Mouse (Mus musculus): ENCODE results near the gene Trim67. TPM values are rescaled to one million over a fixed set of nuclear protein-coding genes. Genes with fewer than 3 reads are reported as not detected.
A peak's percentile ranks its signal among the peaks of the same experiment; 100 is the strongest.

The Trim67 gene
- polyA plus RNA-seq, 1 experiment from 2014 or later, result 0.03 TPM

DNA sequence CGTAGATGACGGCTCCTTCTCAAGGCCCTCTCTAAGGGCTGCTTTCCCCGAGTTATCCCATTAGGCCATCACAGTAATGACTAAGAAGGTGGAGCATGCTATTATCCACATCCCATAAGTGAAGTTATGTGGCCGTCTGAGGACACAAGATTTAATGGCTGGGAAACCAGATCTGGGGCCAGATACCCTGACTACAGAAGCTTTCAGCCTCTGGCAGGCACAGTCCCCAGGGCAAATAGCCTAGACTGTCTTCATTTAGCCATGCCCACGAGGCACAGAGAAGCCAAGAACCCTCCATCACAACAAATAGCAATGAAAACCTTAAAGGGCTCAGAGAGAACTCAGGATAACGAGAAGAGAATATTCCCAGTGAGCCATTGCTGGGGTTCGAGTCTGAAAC lies 29.8 kb upstream of the Trim67 start:
- H3K36me3 ChIP-seq, result no peaks in the 10 kb centered on the region
- H3K9ac ChIP-seq, result no peak overlapping the region
- no peak overlapping the region for H3K27ac ChIP-seq
- H3K4me2 ChIP-seq, result no peak overlapping the region
- H3K4me1 ChIP-seq (replicated peaks), result no peaks in the 10 kb centered on the region
- DNase-seq (no peak), ATAC-seq (ENCODE audit: low read depth) (no peak)
- 55% methylated on average over 7 of the region's 7 CpGs for WGBS (ENCODE audit: insufficient replicate concordance)
- no peaks in the 10 kb centered on the region for H3K27me3 ChIP-seq
- no peak overlapping the region for H3K4me3 ChIP-seq (replicated peaks)
- no peaks in the 10 kb centered on the region for H3K9me3 ChIP-seq (replicated peaks)

DNA sequence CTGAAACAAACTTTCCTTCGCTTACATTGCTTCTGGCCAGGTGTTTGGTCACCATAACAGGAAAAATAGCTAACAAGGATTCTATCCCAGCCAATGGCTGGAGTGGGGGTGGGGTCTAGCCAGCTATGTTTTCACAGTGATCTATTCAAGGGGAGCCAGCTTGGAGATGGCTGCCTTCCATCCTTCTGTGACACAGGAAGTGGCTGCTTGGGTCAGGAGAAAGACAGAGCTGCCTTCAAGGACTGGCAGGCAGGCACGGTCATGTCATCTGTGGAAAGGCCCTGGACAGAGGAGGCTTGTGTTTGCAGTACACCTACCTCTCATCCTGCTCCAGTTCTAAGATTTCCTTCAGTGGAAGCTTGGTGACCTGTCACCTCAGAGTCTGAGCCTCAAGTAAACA lies 20.5 kb upstream of the Trim67 start:
- Histone ChIP-seq H3K4me3 (replicated peaks) (no peak overlapping the region), H3K4me1 (replicated peaks) (no peaks in the 10 kb centered on the region), H3K36me3 (no peaks in the 10 kb centered on the region), H3K9ac (no peak overlapping the region), H3K27me3 (peaks cover 8% of the 10 kb centered on the region; the same call in 1 of the 2 replicates), H3K27ac (no peak overlapping the region), H3K4me2 (no peak overlapping the region), H3K9me3 (replicated peaks) (no peaks in the 10 kb centered on the region)
- DNase-seq, result no peak
- no peak for ATAC-seq (ENCODE audit: low read depth)
- WGBS (ENCODE audit: insufficient replicate concordance), result 49% methylated on average over 2 of the region's 2 CpGs

DNA sequence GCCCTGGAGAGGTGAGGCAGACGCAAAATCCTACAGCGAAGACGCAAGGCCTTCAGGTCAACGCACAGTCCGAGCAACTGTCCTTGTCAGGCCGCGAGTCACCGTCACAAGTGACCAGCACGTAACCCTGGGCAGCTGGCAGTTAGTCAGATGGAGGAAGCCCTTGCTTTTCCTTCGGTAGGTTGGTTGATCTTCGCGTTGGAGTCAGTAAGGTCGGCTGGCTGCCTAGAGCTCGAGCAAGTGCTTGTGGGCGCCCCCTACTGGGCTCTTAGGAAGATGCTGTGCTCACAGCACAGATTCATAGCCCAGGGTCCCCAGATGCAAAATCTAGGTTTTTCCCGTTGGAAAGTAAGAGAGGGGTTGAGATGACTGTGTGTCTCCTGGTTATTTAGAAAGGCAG lies 17.2 kb upstream of the Trim67 start:
- Histone ChIP-seq H3K27ac (no peak overlapping the region), H3K27me3 (peaks cover 10% of the 10 kb centered on the region; the same call in 1 of the 2 replicates), H3K36me3 (no peaks in the 10 kb centered on the region), H3K9me3 (replicated peaks) (no peaks in the 10 kb centered on the region), H3K4me3 (replicated peaks) (no peak overlapping the region), H3K4me2 (no peak overlapping the region), H3K4me1 (replicated peaks) (no peaks in the 10 kb centered on the region), H3K9ac (no peak overlapping the region)
- no peak for DNase-seq
- WGBS (ENCODE audit: insufficient replicate concordance), result 11% methylated on average over 16 of the region's 16 CpGs
- no peak for ATAC-seq (ENCODE audit: low read depth)

DNA sequence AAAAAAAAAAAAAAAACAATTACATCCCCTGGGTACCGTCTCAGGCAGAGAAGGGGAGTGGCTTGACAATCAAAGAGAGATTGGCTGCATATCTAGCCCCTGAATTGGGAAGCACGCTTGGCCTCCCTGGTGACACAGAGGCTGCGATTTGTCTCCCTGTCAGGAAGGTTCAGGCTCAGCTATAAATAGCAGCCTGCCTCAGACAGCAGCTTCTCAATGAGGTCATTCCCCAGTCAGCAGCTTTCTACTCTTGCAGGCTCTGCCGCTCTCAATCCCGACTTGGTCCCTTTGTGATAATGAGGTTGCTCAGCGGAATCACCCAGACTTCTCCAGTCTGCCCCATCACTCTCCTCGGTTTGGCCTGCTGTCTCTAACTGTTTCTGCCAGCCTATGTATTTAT lies 12.7 kb upstream of the Trim67 start:
- Histone ChIP-seq H3K36me3 (no peaks in the 10 kb centered on the region), H3K4me3 (replicated peaks) (no peak overlapping the region), H3K4me2 (no peak overlapping the region), H3K27ac (no peak overlapping the region), H3K27me3 (peaks cover 14% of the 10 kb centered on the region; the same call in 1 of the 2 replicates), H3K9ac (no peak overlapping the region), H3K4me1 (replicated peaks) (no peaks in the 10 kb centered on the region), H3K9me3 (replicated peaks) (no peaks in the 10 kb centered on the region)
- DNase-seq (no peak), ATAC-seq (ENCODE audit: low read depth) (no peak)
- WGBS (ENCODE audit: insufficient replicate concordance), result 11% methylated on average over 7 of the region's 7 CpGs

DNA sequence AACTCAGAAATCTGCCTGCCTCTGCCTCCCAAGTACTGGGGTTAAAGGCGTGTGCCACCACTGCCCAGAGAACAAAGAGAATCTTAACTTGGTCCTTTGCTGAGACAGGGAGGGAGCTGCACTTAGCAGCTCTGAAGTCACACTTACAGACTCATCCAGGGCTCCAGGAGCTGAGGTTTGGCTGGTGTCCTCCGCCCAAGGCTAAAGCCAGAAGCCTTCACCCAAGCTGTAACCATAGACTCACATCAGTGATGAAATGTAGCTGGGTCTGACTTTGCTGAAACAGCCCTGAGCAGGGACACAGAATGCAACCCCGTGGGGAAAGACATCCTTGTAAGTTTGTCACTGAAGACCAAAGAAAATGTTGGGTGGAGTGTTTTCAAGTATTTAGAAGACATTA lies 10.5 kb upstream of the Trim67 start:
- Histone ChIP-seq H3K4me1 (replicated peaks) (no peaks in the 10 kb centered on the region), H3K4me2 (no peak overlapping the region), H3K27me3 (peaks cover 14% of the 10 kb centered on the region; the same call in 1 of the 2 replicates), H3K36me3 (no peaks in the 10 kb centered on the region), H3K9me3 (replicated peaks) (no peaks in the 10 kb centered on the region), H3K4me3 (replicated peaks) (no peak overlapping the region), H3K9ac (no peak overlapping the region), H3K27ac (no peak overlapping the region)
- 51% methylated on average over 3 of the region's 3 CpGs for WGBS (ENCODE audit: insufficient replicate concordance)
- DNase-seq, result no peak
- ATAC-seq (ENCODE audit: low read depth), result no peak

DNA sequence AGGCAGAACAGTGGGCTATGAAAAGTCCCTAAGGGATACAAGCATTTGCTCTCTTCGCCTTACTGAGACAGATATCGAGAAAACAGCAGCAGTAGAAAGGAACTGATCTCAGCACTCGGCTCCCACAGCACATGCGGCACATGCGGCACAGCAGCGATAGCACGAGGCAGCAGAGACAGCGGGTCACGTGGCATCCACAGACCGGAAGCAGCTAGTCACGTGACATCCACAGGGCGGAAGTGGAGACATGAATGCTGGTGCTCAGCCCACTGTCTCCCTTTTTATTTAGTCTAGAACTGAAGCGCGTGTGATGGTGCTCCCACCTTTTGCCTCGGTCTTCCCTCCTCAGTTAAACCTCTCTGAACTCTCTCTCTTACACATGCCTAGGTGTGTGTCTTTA lies 9.7 kb upstream of the Trim67 start:
- 75% methylated on average over 15 of the region's 15 CpGs for WGBS (ENCODE audit: insufficient replicate concordance)

DNA sequence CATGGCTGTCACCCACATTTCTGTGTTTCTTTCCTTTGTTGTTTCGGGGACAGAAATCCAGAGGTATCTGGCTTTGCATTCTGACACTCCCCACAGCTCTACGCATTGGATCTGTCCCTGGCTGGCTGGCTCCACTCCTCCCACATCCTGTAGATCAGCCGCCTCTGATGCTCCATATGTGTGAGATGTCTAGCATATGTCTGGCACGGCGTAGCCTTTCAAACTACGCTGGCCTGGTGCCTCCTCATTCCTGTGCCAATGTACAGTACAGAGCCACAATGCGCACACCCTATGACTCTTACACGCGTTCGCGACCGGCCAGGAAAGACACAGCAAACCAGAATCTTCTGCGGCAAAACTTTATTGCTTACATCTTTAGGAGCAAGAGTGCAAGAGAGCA lies 8.3 kb upstream of the Trim67 start:
- H3K4me3 ChIP-seq (replicated peaks), result no peak overlapping the region

More for the DNA sequence above, 9.7 kb upstream of the Trim67 start:
- DNase-seq, result no peak
- Histone ChIP-seq H3K27ac (no peak overlapping the region), H3K27me3 (peaks cover 18% of the 10 kb centered on the region; the same call in 1 of the 2 replicates), H3K4me1 (replicated peaks) (no peaks in the 10 kb centered on the region), H3K4me2 (no peak overlapping the region), H3K9ac (no peak overlapping the region), H3K9me3 (replicated peaks) (no peaks in the 10 kb centered on the region), H3K36me3 (no peaks in the 10 kb centered on the region), H3K4me3 (replicated peaks) (no peak overlapping the region)
- ATAC-seq (ENCODE audit: low read depth), result no peak

DNA sequence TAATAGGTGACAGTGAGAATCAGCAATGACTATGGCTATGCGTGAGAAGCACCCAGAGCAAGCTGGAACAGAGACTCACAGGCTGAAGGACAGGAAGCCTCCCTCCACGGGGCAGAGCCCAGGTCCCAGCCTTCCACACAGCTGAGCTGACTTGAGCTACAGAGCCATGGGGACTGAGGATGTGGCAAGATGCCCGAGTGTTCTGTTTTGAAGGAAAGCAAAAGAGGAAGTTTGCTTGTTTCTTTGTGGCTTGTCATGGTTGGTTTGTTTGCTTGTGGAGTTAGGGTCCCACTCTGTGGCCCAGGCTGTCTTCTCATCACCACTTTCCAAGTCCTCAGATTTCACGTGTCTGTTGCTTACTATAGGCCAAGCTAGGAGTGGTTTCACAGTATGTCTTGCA lies 2.2 kb upstream of the Trim67 start:
- Histone ChIP-seq H3K9me3 (replicated peaks) (no peaks in the 10 kb centered on the region), H3K36me3 (no peaks in the 10 kb centered on the region), H3K27ac (no peak overlapping the region), H3K4me3 (replicated peaks) (no peak overlapping the region), H3K27me3 (peaks cover 76% of the 10 kb centered on the region), H3K4me2 (no peak overlapping the region), H3K4me1 (replicated peaks) (peaks cover 28% of the 10 kb centered on the region), H3K9ac (no peak overlapping the region)
- DNase-seq (no peak), ATAC-seq (ENCODE audit: low read depth) (no peak)
- WGBS (ENCODE audit: insufficient replicate concordance), result 27% methylated on average over 4 of the region's 4 CpGs

More for the DNA sequence above, 8.3 kb upstream of the Trim67 start:
- Histone ChIP-seq H3K4me2 (no peak overlapping the region), H3K36me3 (no peaks in the 10 kb centered on the region), H3K9ac (no peak overlapping the region), H3K9me3 (replicated peaks) (no peaks in the 10 kb centered on the region), H3K27me3 (peaks cover 24% of the 10 kb centered on the region; the same call in 1 of the 2 replicates), H3K27ac (no peak overlapping the region), H3K4me1 (replicated peaks) (no peaks in the 10 kb centered on the region)
- DNase-seq (no peak), ATAC-seq (ENCODE audit: low read depth) (no peak)
- 83% methylated on average over 13 of the region's 13 CpGs for WGBS (ENCODE audit: insufficient replicate concordance)

DNA sequence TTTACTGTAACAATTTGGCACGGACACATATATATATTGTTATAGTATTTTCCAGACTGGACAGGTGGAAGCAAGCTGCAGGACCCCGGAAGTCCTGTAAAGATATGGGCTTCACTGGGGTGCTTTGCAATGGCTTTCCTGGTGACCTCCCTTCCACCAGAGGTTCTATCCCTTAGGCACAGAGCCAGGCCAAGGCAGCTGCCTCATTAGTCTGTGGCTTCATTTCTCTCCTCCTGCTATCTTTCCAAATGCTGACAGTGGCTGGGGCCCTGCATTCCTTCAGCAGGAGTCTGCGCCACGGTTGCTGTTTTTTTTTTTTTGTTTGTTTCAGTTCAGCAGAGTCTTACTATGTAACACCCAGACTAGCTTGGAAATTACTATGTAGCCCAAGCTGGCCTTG lies 1.1 kb upstream of the Trim67 start:
- H3K4me3 ChIP-seq (replicated peaks), result no peak overlapping the region; the same call in 1 of the 2 replicates
- H3K27ac ChIP-seq, result no peak overlapping the region
- peaks cover 28% of the 10 kb centered on the region for H3K4me1 ChIP-seq (replicated peaks)
- ATAC-seq (ENCODE audit: low read depth) (no peak), DNase-seq (no peak)
- no peaks in the 10 kb centered on the region for H3K36me3 ChIP-seq
- no peaks in the 10 kb centered on the region for H3K9me3 ChIP-seq (replicated peaks)
- no peak overlapping the region for H3K9ac ChIP-seq
- peak overlapping the region; percentile 77 for H3K4me2 ChIP-seq
- peaks cover 85% of the 10 kb centered on the region for H3K27me3 ChIP-seq
- 33% methylated on average over 4 of the region's 4 CpGs for WGBS (ENCODE audit: insufficient replicate concordance)

DNA sequence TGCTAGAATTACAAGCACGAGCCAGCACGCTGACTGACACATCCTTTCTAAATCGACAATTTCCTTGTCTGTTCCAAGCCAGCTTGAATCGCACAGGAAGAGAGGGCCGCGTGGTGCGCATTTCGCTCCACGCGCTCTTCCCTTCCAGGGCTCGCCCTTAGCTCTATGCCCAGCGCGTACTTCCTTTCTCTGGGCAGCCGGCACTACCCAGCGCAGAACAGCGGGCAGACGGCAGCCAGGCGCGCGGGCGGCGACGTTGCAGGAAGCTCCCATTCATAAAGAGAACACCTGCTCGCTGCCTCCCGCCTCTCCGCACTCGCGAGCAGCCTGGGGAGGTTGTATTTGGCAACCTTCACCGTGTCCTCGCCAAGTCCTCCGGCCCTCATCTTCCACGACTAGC lies 706 bp upstream of the Trim67 start:
- peaks cover 28% of the 10 kb centered on the region for H3K4me1 ChIP-seq (replicated peaks)
- DNase-seq, result no peak
- no peak overlapping the region for H3K9ac ChIP-seq
- peak overlapping the region; percentile 77 for H3K4me2 ChIP-seq
- 2% methylated on average over 32 of the region's 32 CpGs for WGBS (ENCODE audit: insufficient replicate concordance)
- H3K4me3 ChIP-seq (replicated peaks), result peak overlapping the region; percentile 57
- no peaks in the 10 kb centered on the region for H3K9me3 ChIP-seq (replicated peaks)
- no peak for ATAC-seq (ENCODE audit: low read depth)
- H3K27ac ChIP-seq, result no peak overlapping the region
- no peaks in the 10 kb centered on the region for H3K36me3 ChIP-seq
- peaks cover 86% of the 10 kb centered on the region for H3K27me3 ChIP-seq

DNA sequence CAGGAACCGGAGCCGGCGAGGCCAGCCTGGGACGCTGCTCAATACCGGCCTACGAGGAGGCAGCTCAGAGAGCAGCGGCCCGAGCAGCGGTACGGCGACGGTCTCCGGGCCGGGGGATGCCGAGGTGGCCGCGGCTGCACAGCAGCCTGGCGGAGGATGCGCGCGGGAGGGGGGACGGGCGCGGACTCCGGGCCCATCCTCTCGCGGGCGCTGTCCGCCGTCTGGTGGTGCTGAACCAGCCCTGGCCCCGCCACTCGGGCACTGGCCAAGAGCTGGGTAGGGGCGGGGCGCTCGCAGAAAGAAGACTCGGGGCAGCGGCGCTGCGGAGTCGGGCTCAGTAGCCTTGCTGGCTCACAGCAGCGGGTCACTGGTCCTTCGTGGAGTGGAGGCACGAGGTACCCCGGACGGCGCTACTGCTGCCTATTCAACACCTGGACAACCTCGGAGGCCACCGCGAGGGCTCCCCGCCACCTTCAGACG lies 320 bp downstream of the Trim67 start:
- Histone ChIP-seq H3K9me3 (replicated peaks) (no peaks in the 10 kb centered on the region), H3K4me3 (replicated peaks) (peak overlapping the region; percentile 57), H3K27me3 (peaks cover 83% of the 10 kb centered on the region), H3K4me1 (replicated peaks) (peaks cover 28% of the 10 kb centered on the region), H3K9ac (no peak overlapping the region), H3K36me3 (no peaks in the 10 kb centered on the region), H3K27ac (no peak overlapping the region), H3K4me2 (peak overlapping the region; percentile 77)
- ATAC-seq (ENCODE audit: low read depth) (peak; percentile 73), DNase-seq (peak; percentile 61)
- WGBS (ENCODE audit: insufficient replicate concordance), result under 1% methylated on average over 51 of the region's 51 CpGs

DNA sequence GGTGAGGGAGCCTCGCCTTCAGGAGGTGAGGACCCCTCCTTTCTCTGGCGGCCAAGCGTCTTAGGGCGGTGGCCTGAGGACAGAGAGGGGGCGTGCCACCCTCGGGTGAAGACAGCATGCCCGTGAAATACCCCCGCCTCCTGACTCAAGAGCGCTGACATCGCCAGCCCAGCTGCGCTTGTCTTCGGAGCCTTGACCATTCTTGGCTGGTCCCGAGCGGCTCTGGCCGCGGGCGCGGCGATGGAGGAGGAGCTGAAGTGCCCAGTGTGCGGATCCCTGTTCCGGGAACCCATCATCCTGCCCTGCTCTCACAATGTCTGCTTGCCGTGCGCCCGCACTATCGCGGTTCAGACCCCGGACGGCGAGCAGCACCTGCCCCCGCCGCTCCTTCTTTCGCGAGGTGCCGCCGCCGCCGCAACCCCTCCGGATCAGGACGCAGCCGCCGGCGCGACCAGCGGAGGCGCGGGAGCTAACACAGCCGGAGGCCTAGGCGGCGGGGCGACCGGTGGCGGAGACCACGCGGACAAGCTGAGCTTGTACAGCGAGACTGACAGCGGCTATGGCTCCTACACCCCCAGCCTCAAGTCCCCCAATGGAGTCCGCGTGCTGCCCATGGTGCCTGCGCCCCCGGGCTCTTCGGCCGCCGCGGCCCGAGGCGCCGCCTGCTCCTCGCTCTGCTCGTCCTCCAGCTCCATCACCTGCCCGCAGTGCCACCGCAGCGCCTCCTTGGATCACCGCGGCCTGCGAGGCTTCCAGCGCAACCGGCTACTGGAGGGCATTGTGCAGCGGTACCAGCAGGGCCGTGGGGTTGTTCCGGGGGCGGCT lies 981 bp downstream of the Trim67 start:
- H3K4me3 ChIP-seq (replicated peaks), result peak overlapping the region; percentile 57
- no peaks in the 10 kb centered on the region for H3K9me3 ChIP-seq (replicated peaks)
- H3K27me3 ChIP-seq, result peaks cover 86% of the 10 kb centered on the region
- ATAC-seq (ENCODE audit: low read depth) (no peak; the same call in 1 of the 2 replicates), DNase-seq (no peak)
- H3K4me2 ChIP-seq, result peak overlapping the region; percentile 77
- peaks cover 28% of the 10 kb centered on the region for H3K4me1 ChIP-seq (replicated peaks)
- H3K36me3 ChIP-seq, result no peaks in the 10 kb centered on the region
- no peak overlapping the region for H3K27ac ChIP-seq
- 2% methylated on average over 79 of the region's 81 CpGs for WGBS (ENCODE audit: insufficient replicate concordance)
- H3K9ac ChIP-seq, result no peak overlapping the region
